Mouse (Mus musculus): ENCODE measurements around the gene Iqca.
A peak's percentile ranks its signal among the peaks of the same experiment; 100 is the strongest.

The Iqca gene

GRCm38 (mm10) chr1:90051347-90051746, 101.9 kb downstream of the Iqca start:
- DNase-seq: peak; percentile 47 to 51

GRCm38 (mm10) chr1:90050046-90050739, 103.0 kb downstream of the Iqca start:
- DNase-seq: no peak

- DNase-seq: no peak
These were observed 124.9 kb downstream of the Iqca start for GRCm38 (mm10) chr1:90028305-90028704.

GRCm38 (mm10) chr1:90026945-90027344, 126.3 kb downstream of the Iqca start:
- DNase-seq: peak; percentile 16 to 19

- no peak for DNase-seq
These were observed 132.9 kb downstream of the Iqca start for GRCm38 (mm10) chr1:90020336-90020735.

- DNase-seq: no peak
These were observed 135.1 kb downstream of the Iqca start for GRCm38 (mm10) chr1:90018071-90018470.

GRCm38 (mm10) chr1:90014446-90014845, 138.8 kb downstream of the Iqca start, which contains the start of gene Asb18:
Gene Asb18, minus strand, starts transcription at chr1:90014666.
- DNase-seq: peak; percentile 42 to 56

GRCm38 (mm10) chr1:90013273-90013672, 139.9 kb downstream of the Iqca start:
- peak; percentile 9 to 22 for DNase-seq

GRCm38 (mm10) chr1:90012850-90013249, 140.4 kb downstream of the Iqca start:
- no peak for DNase-seq

- DNase-seq: no peak
These were observed 141.0 kb downstream of the Iqca start for GRCm38 (mm10) chr1:90012168-90012567.

- no peak for DNase-seq
These were observed 143.1 kb downstream of the Iqca start for GRCm38 (mm10) chr1:90010077-90010476.

- DNase-seq: no peak
These were observed 144.0 kb downstream of the Iqca start for GRCm38 (mm10) chr1:90009188-90009587.

- DNase-seq: peak; percentile 7 to 16
These were observed 146.5 kb downstream of the Iqca start for GRCm38 (mm10) chr1:90006666-90007065.

- no peak for DNase-seq
These were observed 152.2 kb downstream of the Iqca start for GRCm38 (mm10) chr1:90000981-90001380.

GRCm38 (mm10) chr1:89999858-90000257, 153.3 kb downstream of the Iqca start:
- no peak for DNase-seq

GRCm38 (mm10) chr1:89998696-89999095, 154.5 kb downstream of the Iqca start:
- DNase-seq: no peak

GRCm38 (mm10) chr1:89998076-89998475, 155.1 kb downstream of the Iqca start:
- no peak for DNase-seq

GRCm38 (mm10) chr1:89992256-89992655, 160.9 kb downstream of the Iqca start:
- DNase-seq: no peak

Measured in cerebellum, adult 18-20 months (tissue).